Mouse (Mus musculus): ENCODE measurements at regions not wholly inside any gene's neighbourhood (a gene's known extent, or its start where the extent isn't known, plus 50 kb on each side); places are given as distances from the start of the nearest gene placed in this dataset.

GRCm38 (mm10) chr4:23758005-23758404 is 738.2 kb upstream of the Mms22l start:
- ATAC-seq, result no peak
- Histone ChIP-seq H3K4me2 (ENCODE audit: low read depth, low read length) (no peak overlapping the region), H3K4me1 (ENCODE audit: insufficient read depth, low read length) (no peaks in the 10 kb centered on the region), H3K27me3 (ENCODE audit: insufficient read depth, low read length) (no peaks in the 10 kb centered on the region), H3K9me3 (ENCODE audit: low read length) (no peaks in the 10 kb centered on the region), H3K4me3 (ENCODE audit: low read length) (no peak overlapping the region), H3K9ac (replicated peaks; ENCODE audit: low read length) (no peak overlapping the region), H3K27ac (no peak overlapping the region), H3K36me3 (ENCODE audit: insufficient read depth, low read length) (no peaks in the 10 kb centered on the region)
- no peak for TF ChIP-seq CTCF (IDR thresholded peaks at IDR 0.05; ENCODE audit: low read depth)
- DNase-seq (ENCODE audit: low spot score), result peak; percentile 10

GRCm38 (mm10) chr4:23787417-23788204 is 708.6 kb upstream of the Mms22l start:
- H3K27ac ChIP-seq, result no peak overlapping the region

GRCm38 (mm10) chr4:23823516-23823915 is 672.7 kb upstream of the Mms22l start:
- ATAC-seq (no peak), DNase-seq (ENCODE audit: low spot score) (no peak)
- Histone ChIP-seq H3K9ac (replicated peaks; ENCODE audit: low read length) (no peak overlapping the region), H3K4me2 (ENCODE audit: low read depth, low read length) (no peak overlapping the region), H3K27ac (no peak overlapping the region), H3K27me3 (ENCODE audit: insufficient read depth, low read length) (no peaks in the 10 kb centered on the region), H3K4me1 (ENCODE audit: insufficient read depth, low read length) (no peaks in the 10 kb centered on the region), H3K36me3 (ENCODE audit: insufficient read depth, low read length) (no peaks in the 10 kb centered on the region), H3K4me3 (ENCODE audit: low read length) (no peak overlapping the region), H3K9me3 (ENCODE audit: low read length) (no peaks in the 10 kb centered on the region)
- TF ChIP-seq CTCF (IDR thresholded peaks at IDR 0.05; ENCODE audit: low read depth), result no peak
- 82% methylated on average over 2 of the region's 2 CpGs for WGBS

More at GRCm38 (mm10) chr4:23787417-23788204, 708.6 kb upstream of the Mms22l start:
- no peaks in the 10 kb centered on the region for H3K4me1 ChIP-seq (ENCODE audit: insufficient read depth, low read length)
- ATAC-seq (peak; percentile 75; the same call in 1 of the 2 replicates), DNase-seq (ENCODE audit: low spot score) (peak; percentile 42)
- H3K9ac ChIP-seq (replicated peaks; ENCODE audit: low read length), result no peak overlapping the region
- TF ChIP-seq CTCF (IDR thresholded peaks at IDR 0.05; ENCODE audit: low read depth), result no peak
- WGBS, result 16% methylated on average over 4 of the region's 4 CpGs
- no peaks in the 10 kb centered on the region for H3K36me3 ChIP-seq (ENCODE audit: insufficient read depth, low read length)
- H3K4me3 ChIP-seq (ENCODE audit: low read length), result no peak overlapping the region
- no peaks in the 10 kb centered on the region for H3K9me3 ChIP-seq (ENCODE audit: low read length)
- no peaks in the 10 kb centered on the region for H3K27me3 ChIP-seq (ENCODE audit: insufficient read depth, low read length)
- no peak overlapping the region for H3K4me2 ChIP-seq (ENCODE audit: low read depth, low read length)

GRCm38 (mm10) chr4:23826885-23827284 is 669.4 kb upstream of the Mms22l start:
- H3K27me3 ChIP-seq (ENCODE audit: insufficient read depth, low read length), result no peaks in the 10 kb centered on the region
- H3K4me2 ChIP-seq (ENCODE audit: low read depth, low read length), result no peak overlapping the region
- H3K27ac ChIP-seq, result no peak overlapping the region
- no peaks in the 10 kb centered on the region for H3K4me1 ChIP-seq (ENCODE audit: insufficient read depth, low read length)
- H3K36me3 ChIP-seq (ENCODE audit: insufficient read depth, low read length), result no peaks in the 10 kb centered on the region
- H3K4me3 ChIP-seq (ENCODE audit: low read length), result no peak overlapping the region
- H3K9me3 ChIP-seq (ENCODE audit: low read length), result no peaks in the 10 kb centered on the region
- ATAC-seq (no peak), DNase-seq (ENCODE audit: low spot score) (peak; percentile 66)
- no peak for TF ChIP-seq CTCF (IDR thresholded peaks at IDR 0.05; ENCODE audit: low read depth)
- no peak overlapping the region for H3K9ac ChIP-seq (replicated peaks; ENCODE audit: low read length)
- 4% methylated on average over 2 of the region's 2 CpGs for WGBS

GRCm38 (mm10) chr4:23832385-23833164 is 663.7 kb upstream of the Mms22l start:
- Histone ChIP-seq H3K27ac (no peak overlapping the region), H3K4me1 (ENCODE audit: insufficient read depth, low read length) (no peaks in the 10 kb centered on the region), H3K9ac (replicated peaks; ENCODE audit: low read length) (no peak overlapping the region), H3K9me3 (ENCODE audit: low read length) (no peaks in the 10 kb centered on the region), H3K4me3 (ENCODE audit: low read length) (no peak overlapping the region), H3K27me3 (ENCODE audit: insufficient read depth, low read length) (no peaks in the 10 kb centered on the region), H3K36me3 (ENCODE audit: insufficient read depth, low read length) (no peaks in the 10 kb centered on the region), H3K4me2 (ENCODE audit: low read depth, low read length) (no peak overlapping the region)
- DNase-seq (ENCODE audit: low spot score), result peak; percentile 44
- WGBS, result 45% methylated on average over 7 of the region's 7 CpGs
- peak; percentile 67 for ATAC-seq
- TF ChIP-seq CTCF (IDR thresholded peaks at IDR 0.05; ENCODE audit: low read depth), result no peak

- 34% methylated on average over 4 of the region's 4 CpGs for WGBS
- Histone ChIP-seq H3K9ac (replicated peaks; ENCODE audit: low read length) (no peak overlapping the region), H3K27me3 (ENCODE audit: insufficient read depth, low read length) (no peaks in the 10 kb centered on the region), H3K4me3 (ENCODE audit: low read length) (no peak overlapping the region), H3K27ac (no peak overlapping the region), H3K4me2 (ENCODE audit: low read depth, low read length) (no peak overlapping the region), H3K36me3 (ENCODE audit: insufficient read depth, low read length) (no peaks in the 10 kb centered on the region), H3K9me3 (ENCODE audit: low read length) (no peaks in the 10 kb centered on the region), H3K4me1 (ENCODE audit: insufficient read depth, low read length) (no peaks in the 10 kb centered on the region)
- no peak for TF ChIP-seq CTCF (IDR thresholded peaks at IDR 0.05; ENCODE audit: low read depth)
- peak; percentile 72 for DNase-seq (ENCODE audit: low spot score)
- ATAC-seq, result peak; percentile 88
These were observed 652.5 kb upstream of the Mms22l start for GRCm38 (mm10) chr4:23843609-23844287.
